Mouse (Mus musculus) heart, embryonic 16.5 days (tissue): ENCODE data around the gene Kifc1. TPM values are rescaled to one million over a fixed set of nuclear protein-coding genes. Genes with fewer than 3 reads are reported as not detected.

ENCODE experiments used
- ATAC-seq: fragments of 200-750 bp; cut with Nextera tagmentation; replicated peaks from 2 replicates; pipeline ENCODE4 v1.8.0; 2017; ENCODE audit warnings: moderate number of reproducible peaks; ENCODE audit not compliant: insufficient read depth, low FRiP score; ENCODE audit errors: extremely low read depth
- H3K27ac ChIP-seq: fragments of 300-500 bp; sonication (generic); 2 replicates; pipeline ENCODE4 v1.5.1; 2014; ENCODE audit warnings: mild to moderate bottlenecking, low read length, control low read depth, moderate library complexity
- H3K27me3 ChIP-seq: fragments of 300-500 bp; sonication (generic); 2 replicates; pipeline ENCODE4 v1.6.1; 2014; ENCODE audit warnings: low read length, mixed read lengths; ENCODE audit not compliant: control insufficient read depth, insufficient read depth
- H3K36me3 ChIP-seq: fragments of 300-500 bp; sonication (generic); 2 replicates; pipeline ENCODE4 v1.6.1; 2014; ENCODE audit not compliant: control insufficient read depth, insufficient read depth
- H3K4me1 ChIP-seq: fragments of 300-500 bp; sonication (generic); 2 replicates; pipeline ENCODE4 v1.6.1; 2014; ENCODE audit warnings: low read length, mixed read lengths; ENCODE audit not compliant: control insufficient read depth, insufficient read depth
- H3K4me2 ChIP-seq: fragments of 300-500 bp; sonication (generic); 2 replicates; pipeline ENCODE4 v1.6.1; 2014; ENCODE audit warnings: low read depth, mild to moderate bottlenecking, control low read depth, low read length
- H3K4me3 ChIP-seq: fragments of 300-500 bp; sonication (generic); 2 replicates; pipeline ENCODE4 v1.5.1; 2014; ENCODE audit warnings: mild to moderate bottlenecking, control low read depth, low read length
- H3K9ac ChIP-seq: fragments of 300-500 bp; sonication (generic); 2 replicates; pipeline ENCODE4 v1.6.1; 2014; ENCODE audit warnings: low read length, control low read depth
- H3K9me3 ChIP-seq: fragments of 300-500 bp; sonication (generic); replicated peaks from 2 replicates; pipeline ENCODE4 v1.6.1; 2016; ENCODE audit warnings: low read length; ENCODE audit not compliant: control insufficient read depth
- whole genome bisulfite sequencing: fragments of 180-500 bp; shearing (Covaris S2); extraction: QIAGEN DNeasy Blood & Tissue Kit; methylation state at CpG from one replicate; pipeline ENCODE4 v1.1.7; 2014; 5-methylcytosine and 5-hydroxymethylcytosine counted together
- microRNA-seq: library from miRNA; unstranded; fragments of <30 nt; microRNA quantifications from one replicate; pipeline ENCODE4, GENCODE M21; 2017
- polyA plus RNA-seq: library from polyadenylated mRNA; unstranded; fragments of >200 nt; fragmentation: Nextera tagmentation; extraction: Ambion mirVana; gene quantifications from 2 replicates; pipeline ENCODE4 v1.2.1, GENCODE M21; 2015

Kifc1 gene
- polyA plus RNA-seq, 1 experiment from 2014 or later: 8.3 TPM

- peak within 1 kb of the TSS; percentile 87 for H3K4me2 ChIP-seq
- peak within 1 kb of the TSS; percentile 92 for H3K4me3 ChIP-seq
- WGBS: under 1% methylated on average over 44 of the region's 45 CpGs
- H3K9me3 ChIP-seq: no peaks in the 10 kb centered on the region
- H3K27ac ChIP-seq: no peak within 1 kb of the TSS
- no peaks in the 10 kb centered on the region for H3K27me3 ChIP-seq
- H3K36me3 ChIP-seq: peaks cover 5% of the 10 kb centered on the region; the same call in 1 of the 2 replicates
- H3K9ac ChIP-seq: peak within 1 kb of the TSS; percentile 78
- peak; percentile 93 for ATAC-seq
- H3K4me1 ChIP-seq: peaks cover 10% of the 10 kb centered on the region
These were observed 47.3 kb downstream of the Kifc1 start, which contains the start of gene Cd320 for GRCm38 (mm10) chr17:33842966-33843795. Gene Cd320, plus strand, starts transcription at chr17:33843091.

GRCm38 (mm10) chr17:33829561-33829960 lies 60.9 kb downstream of the Kifc1 start:
- Histone ChIP-seq H3K27me3 (no peaks in the 10 kb centered on the region), H3K36me3 (peaks cover 33% of the 10 kb centered on the region), H3K4me1 (peaks cover 32% of the 10 kb centered on the region), H3K27ac (peak overlapping the region; percentile 23), H3K4me2 (peak overlapping the region; percentile 13; the same call in 1 of the 2 replicates), H3K4me3 (no peak overlapping the region), H3K9me3 (no peaks in the 10 kb centered on the region), H3K9ac (no peak overlapping the region)
- ATAC-seq: no peak
- 80% methylated on average over 10 of the region's 10 CpGs for WGBS

- H3K4me3 ChIP-seq: no peak overlapping the region
- WGBS: 16% methylated on average over 2 of the region's 2 CpGs
- no peak overlapping the region; the same call in 1 of the 2 replicates for H3K9ac ChIP-seq
- peak; percentile 69 for ATAC-seq
- peak overlapping the region; percentile 13 for H3K4me2 ChIP-seq
- H3K36me3 ChIP-seq: peaks cover 28% of the 10 kb centered on the region
- no peaks in the 10 kb centered on the region for H3K27me3 ChIP-seq
- peaks cover 32% of the 10 kb centered on the region for H3K4me1 ChIP-seq
- H3K9me3 ChIP-seq: no peaks in the 10 kb centered on the region
- H3K27ac ChIP-seq: peak overlapping the region; percentile 58
These were observed 61.6 kb downstream of the Kifc1 start for GRCm38 (mm10) chr17:33828892-33829291.

GRCm38 (mm10) chr17:33826850-33827249 lies 63.6 kb downstream of the Kifc1 start:
- no peak overlapping the region for H3K9ac ChIP-seq
- WGBS: 0% methylated on average over 3 of the region's 3 CpGs
- ATAC-seq: no peak
- H3K9me3 ChIP-seq: no peaks in the 10 kb centered on the region
- H3K27me3 ChIP-seq: no peaks in the 10 kb centered on the region
- H3K36me3 ChIP-seq: peaks cover 29% of the 10 kb centered on the region
- H3K27ac ChIP-seq: no peak overlapping the region
- H3K4me3 ChIP-seq: no peak overlapping the region
- H3K4me2 ChIP-seq: no peak overlapping the region
- peaks cover 43% of the 10 kb centered on the region for H3K4me1 ChIP-seq

Small RNA genes within 50 kb of the gene (microRNA-seq; reads per million reads assigned to microRNA genes)
- not detected for gene Gm27740

Other genes starting within 250 kb of the Kifc1 start
- 192 and 225 TPM in 2 replicates for gene Hnrnpm, start 203.8 kb downstream of the Kifc1 start, polyA plus RNA-seq
- 96.0 and 100 TPM in 2 replicates for gene March2, start 172.0 kb downstream of the Kifc1 start, polyA plus RNA-seq
- gene Rab11b, start 130.1 kb downstream of the Kifc1 start, polyA plus RNA-seq: 278 and 304 TPM in 2 replicates
- 16.4 and 20.5 TPM in 2 replicates for gene Angptl4, start 108.8 kb downstream of the Kifc1 start, polyA plus RNA-seq
- gene Kank3, start 80.1 kb downstream of the Kifc1 start, polyA plus RNA-seq: 48.5 and 58.7 TPM in 2 replicates
- 388 and 436 TPM in 2 replicates for gene Rps28, start 66.1 kb downstream of the Kifc1 start, polyA plus RNA-seq
- gene Ndufa7, start 66.1 kb downstream of the Kifc1 start, polyA plus RNA-seq: 535 and 549 TPM in 2 replicates
- 37.6 and 41.9 TPM in 2 replicates for gene Cd320, start 47.6 kb downstream of the Kifc1 start, polyA plus RNA-seq
- not detected in 2 replicates for gene Gm7029, start 16.8 kb downstream of the Kifc1 start, polyA plus RNA-seq
- 0.30 TPM in 1 of 2 replicates, not detected in the other for gene Platr17, start 14.5 kb upstream of the Kifc1 start, polyA plus RNA-seq
- gene Daxx, start 18.8 kb upstream of the Kifc1 start, polyA plus RNA-seq: 34.8 and 39.4 TPM in 2 replicates
- gene Tapbp, start 25.2 kb upstream of the Kifc1 start, polyA plus RNA-seq: 56.1 and 64.3 TPM in 2 replicates
- gene Zbtb22, start 25.2 kb upstream of the Kifc1 start, polyA plus RNA-seq: 12.8 and 14.0 TPM in 2 replicates
- gene Rgl2, start 38.9 kb upstream of the Kifc1 start, polyA plus RNA-seq: 40.8 and 42.9 TPM in 2 replicates
- 125 and 133 TPM in 2 replicates for gene Pfdn6, start 49.7 kb upstream of the Kifc1 start, polyA plus RNA-seq
- 19.3 and 20.5 TPM in 2 replicates for gene Wdr46, start 50.0 kb upstream of the Kifc1 start, polyA plus RNA-seq
- 5.7 and 5.8 TPM in 2 replicates for gene B3galt4, start 60.8 kb upstream of the Kifc1 start, polyA plus RNA-seq
- gene Vps52, start 65.2 kb upstream of the Kifc1 start, polyA plus RNA-seq: 39.7 and 42.5 TPM in 2 replicates
- 873 and 901 TPM in 2 replicates for gene Rps18, start 65.3 kb upstream of the Kifc1 start, polyA plus RNA-seq
- gene H2-K1, start 109.7 kb upstream of the Kifc1 start, polyA plus RNA-seq: 66.0 and 100 TPM in 2 replicates
- gene Ring1, start 134.0 kb upstream of the Kifc1 start, polyA plus RNA-seq: 13.0 and 13.7 TPM in 2 replicates
- gene H2-Ke6, start 137.4 kb upstream of the Kifc1 start, polyA plus RNA-seq: 53.0 and 59.1 TPM in 2 replicates
- gene Slc39a7, start 141.0 kb upstream of the Kifc1 start, polyA plus RNA-seq: 108 and 119 TPM in 2 replicates
- gene Rxrb, start 141.2 kb upstream of the Kifc1 start, polyA plus RNA-seq: 33.7 and 34.5 TPM in 2 replicates
- gene Col11a2, start 148.8 kb upstream of the Kifc1 start, polyA plus RNA-seq: 1.1 and 1.2 TPM in 2 replicates
- gene H2-Oa, start 201.7 kb upstream of the Kifc1 start, polyA plus RNA-seq: 0.97 and 3.1 TPM in 2 replicates
- 10.9 and 13.8 TPM in 2 replicates for gene H2-DMa, start 228.9 kb upstream of the Kifc1 start, polyA plus RNA-seq
- 69.4 and 71.9 TPM in 2 replicates for gene Brd2, start 232.0 kb upstream of the Kifc1 start, polyA plus RNA-seq